Comparison of ENCODE assay signal across 8 mouse cellular contexts in genomic region chr10:80406684-80407501, GRCm38 (mm10). TPM values are rescaled to one million over a fixed set of nuclear protein-coding genes. Genes with fewer than 3 reads are reported as not detected.
A peak's percentile ranks its signal among the peaks of the same experiment; 100 is the strongest.
DNase-seq lines count a peak whose midpoint lies in the region; ATAC-seq and TF ChIP-seq lines count a peak whose summit lies in the region.

TSS of gene Uqcr11 (minus strand) at chr10:80406830.

- TF ChIP-seq RAD21 in MEL (IDR thresholded peaks at IDR 0.05; ENCODE audit: low read depth, low read length): no peak

- peak within 1 kb of the TSS; percentile 95 for H3K27ac ChIP-seq in MEL (ENCODE audit: control insufficient read depth, low read depth, low read length)
- peak within 1 kb of the TSS; percentile 75 for H3K27ac ChIP-seq in cerebellum, adult 2 months (ENCODE audit: insufficient read depth, low read length)
- peak within 1 kb of the TSS; percentile 84 for H3K27ac ChIP-seq in lung, embryonic 16.5 days (ENCODE audit: low read length)

- H3K9me3 ChIP-seq in MEL (replicated peaks; ENCODE audit: insufficient read depth, low read length): no peaks in the 10 kb centered on the region
- H3K9me3 ChIP-seq in lung, embryonic 16.5 days (ENCODE audit: control insufficient read depth, low read length): 0 out of 2 replicates have a peak, but pooled peaks cover 3% of the 10 kb centered on the region

- 2% methylated on average over 27 of the region's 27 CpGs for WGBS in cerebellum, adult 2 months
- 1% methylated on average over 27 of the region's 27 CpGs for WGBS in lung, embryonic 16.5 days

- H3K27me3 ChIP-seq in MEL (ENCODE audit: control insufficient read depth in 1 of 2, insufficient read depth in 2 of 2, low read length in 2 of 2): no peaks in the 10 kb centered on the region
- H3K27me3 ChIP-seq in cerebellum, adult 2 months (ENCODE audit: control insufficient read depth, insufficient read depth, low read length): no peaks in the 10 kb centered on the region
- H3K27me3 ChIP-seq in lung, embryonic 16.5 days (ENCODE audit: control insufficient read depth, insufficient read depth, low read depth, low read length): no peaks in the 10 kb centered on the region

- no peak for TF ChIP-seq CTCF in MEL (IDR thresholded peaks at IDR 0.05 in 2 of 3, conservative IDR thresholded peaks at IDR 0.05 in 1 of 3; ENCODE audit: control insufficient read depth in 1 of 3, insufficient read depth in 1 of 3, low read depth in 2 of 3, low read length in 3 of 3, poor library complexity in 1 of 3, severe bottlenecking in 1 of 3)
- no peak for TF ChIP-seq CTCF in cerebellum, adult 2 months (IDR thresholded peaks at IDR 0.05; ENCODE audit: borderline replicate concordance, insufficient read depth, low read depth, low read length)

- peaks cover 2 to 24% of the 10 kb centered on the region in 2 experiments; a peak in 3 of 4 replicates for H3K4me1 ChIP-seq in MEL (ENCODE audit: control insufficient read depth in 1 of 2, insufficient read depth in 2 of 2, low read length in 2 of 2)
- H3K4me1 ChIP-seq in cerebellum, adult 2 months (ENCODE audit: control insufficient read depth, insufficient read depth, low read length): peaks cover 28% of the 10 kb centered on the region
- H3K4me1 ChIP-seq in lung, embryonic 16.5 days (replicated peaks; ENCODE audit: control insufficient read depth, insufficient read depth, low read length): peaks cover 17% of the 10 kb centered on the region

- ATAC-seq in hematopoietic stem cell, adult 5-6 weeks (replicated peaks in 1 of 2; ENCODE audit: insufficient read depth in 1 of 2, low FRiP score in 2 of 2, low TSS enrichment in 1 of 2, low read depth in 1 of 2, poor library complexity in 2 of 2, severe bottlenecking in 2 of 2): peak; percentile 85 to 91
- ATAC-seq in lung, embryonic 16.5 days (ENCODE audit: low read depth): peak; percentile 86

- peak within 1 kb of the TSS; percentile 71 for H3K4me2 ChIP-seq in lung, embryonic 16.5 days (ENCODE audit: low read depth, low read length)

- peak within 1 kb of the TSS; percentile 85 to 89 for H3K4me3 ChIP-seq in MEL (ENCODE audit: control insufficient read depth in 1 of 2, insufficient read depth in 1 of 2, low read depth in 2 of 2, low read length in 2 of 2)
- peak within 1 kb of the TSS; percentile 96 for H3K4me3 ChIP-seq in cerebellum, adult 2 months (replicated peaks; ENCODE audit: insufficient read depth, low read depth, low read length)
- peak within 1 kb of the TSS; percentile 72 for H3K4me3 ChIP-seq in lung, embryonic 16.5 days (ENCODE audit: low read length)

- peaks cover 3 to 7% of the 10 kb centered on the region in 2 experiments; a peak in 3 of 4 replicates for H3K36me3 ChIP-seq in MEL (ENCODE audit: control insufficient read depth in 1 of 2, insufficient read depth in 2 of 2, low read length in 2 of 2)
- peaks cover 42% of the 10 kb centered on the region for H3K36me3 ChIP-seq in lung, embryonic 16.5 days (ENCODE audit: control insufficient read depth, insufficient read depth, low read length)

- H3K9ac ChIP-seq in MEL (ENCODE audit: control insufficient read depth, low read depth, low read length, poor library complexity, severe bottlenecking): peak within 1 kb of the TSS; percentile 88
- peak within 1 kb of the TSS; percentile 87 for H3K9ac ChIP-seq in lung, embryonic 16.5 days (ENCODE audit: low read length)

- DNase-seq in MEL (ENCODE audit: low read depth, low spot score): peak; percentile 95
- DNase-seq in cerebellum, adult 2 months: peak; percentile 94
- peak; percentile 93 for DNase-seq in forelimb bud, embryonic 11.5 days (ENCODE audit: low read depth, low spot score)
- peak; percentile 76 for DNase-seq in layer of hippocampus, adult 9-10 months (ENCODE audit: low spot score)
- DNase-seq in ovary, postnatal 10 days (ENCODE audit: low spot score): peak; percentile 70
- peak; percentile 87 for DNase-seq in thymus, postnatal 10 days (ENCODE audit: low spot score in 2 of 2)

- TF ChIP-seq POLR2A in MEL (IDR thresholded peaks at IDR 0.05; ENCODE audit: control insufficient read depth in 1 of 2, insufficient read depth in 1 of 2, low read depth in 1 of 2, low read length in 2 of 2, poor library complexity in 1 of 2): peak; percentile 84 to 98
- TF ChIP-seq POLR2A in cerebellum, adult 2 months (IDR thresholded peaks at IDR 0.05; ENCODE audit: borderline replicate concordance, insufficient read depth, low read length): peak; percentile 97

- peaks cover 30% of the 10 kb centered on the region for H3K79me2 ChIP-seq in MEL (ENCODE audit: control insufficient read depth, insufficient read depth, low read length, poor library complexity)

- TF ChIP-seq EP300 in MEL (IDR thresholded peaks at IDR 0.05; ENCODE audit: low read depth in 1 of 2, low read length in 2 of 2): no peak

TF ChIP-seq in MEL, 35 proteins besides CTCF, POLR2A, EP300 and RAD21:
- TF ChIP-seq TAL1 (IDR thresholded peaks at IDR 0.05; ENCODE audit: low read length) (no peak), ELF1 (IDR thresholded peaks at IDR 0.05; ENCODE audit: low read depth, low read length) (peak; percentile 87), TBP (IDR thresholded peaks at IDR 0.05; ENCODE audit: low read depth, low read length) (peak; percentile 93), GABPA (IDR thresholded peaks at IDR 0.05; ENCODE audit: low read depth, low read length) (no peak), RCOR1 (IDR thresholded peaks at IDR 0.05; ENCODE audit: low read depth, low read length) (no peak), POLR2AphosphoS2 (IDR thresholded peaks at IDR 0.05; ENCODE audit: low read length) (peak; percentile 90), GATA1 (IDR thresholded peaks at IDR 0.05; ENCODE audit: low read depth, low read length) (no peak), MYC (IDR thresholded peaks at IDR 0.05; ENCODE audit: low read depth, low read length) (peak; percentile 58; the same call in 1 of the 2 replicates), MAFK (IDR thresholded peaks at IDR 0.05; ENCODE audit: borderline replicate concordance, low read depth, low read length) (no peak), POLR2AphosphoS5 (IDR thresholded peaks at IDR 0.05; ENCODE audit: borderline replicate concordance, low read depth, low read length) (no peak), E2F4 (IDR thresholded peaks at IDR 0.05; ENCODE audit: borderline replicate concordance, low read depth, low read length) (no peak), USF1 (IDR thresholded peaks at IDR 0.05; ENCODE audit: low read depth, low read length) (no peak), ZMIZ1 (IDR thresholded peaks at IDR 0.05; ENCODE audit: low read depth, low read length) (peak; percentile 90), KAT2A (conservative IDR thresholded peaks at IDR 0.05; ENCODE audit: low read depth, low read length) (no peak; the same call in 1 of the 2 replicates), NELFE (IDR thresholded peaks at IDR 0.05; ENCODE audit: low read depth, low read length) (peak; percentile 98), MAX (IDR thresholded peaks at IDR 0.05; ENCODE audit: low read length) (0 out of 2 replicates have a peak, but pooled peaks have one; percentile 13), MEF2A (IDR thresholded peaks at IDR 0.05; ENCODE audit: extremely low read depth, insufficient replicate concordance, low read depth, low read length, poor library complexity, severe bottlenecking) (no peak), BHLHE40 (IDR thresholded peaks at IDR 0.05; ENCODE audit: borderline replicate concordance, low read depth, low read length) (no peak), ZKSCAN1 (IDR thresholded peaks at IDR 0.05; ENCODE audit: low read depth, low read length) (no peak), MXI1 (IDR thresholded peaks at IDR 0.05; ENCODE audit: low read depth, low read length) (peak; percentile 75), SMC3 (IDR thresholded peaks at IDR 0.05; ENCODE audit: low read depth, low read length) (no peak), NRF1 (IDR thresholded peaks at IDR 0.05; ENCODE audit: insufficient read depth, low read depth, low read length, poor library complexity, severe bottlenecking) (peak; percentile 85), ZNF384 (IDR thresholded peaks at IDR 0.05; ENCODE audit: low read depth, low read length) (no peak), MYB (IDR thresholded peaks at IDR 0.05; ENCODE audit: low read depth, low read length) (no peak), CHD2 (IDR thresholded peaks at IDR 0.05; ENCODE audit: low read length) (no peak), SIN3A (IDR thresholded peaks at IDR 0.05; ENCODE audit: low read length) (peak; percentile 81), ETS1 (IDR thresholded peaks at IDR 0.05; ENCODE audit: low read depth, low read length) (no peak), USF2 (IDR thresholded peaks at IDR 0.05; ENCODE audit: borderline replicate concordance in 1 of 2, insufficient read depth in 1 of 2, low read depth in 1 of 2, low read length in 2 of 2) (no peak), UBTF (IDR thresholded peaks at IDR 0.05; ENCODE audit: borderline replicate concordance, insufficient read depth, low read depth, low read length) (no peak), CHD1 (IDR thresholded peaks at IDR 0.05; ENCODE audit: low read depth, low read length) (0 out of 2 replicates have a peak, but pooled peaks have one; percentile 85), ZC3H11A (IDR thresholded peaks at IDR 0.05; ENCODE audit: low read depth, low read length) (no peak), HCFC1 (IDR thresholded peaks at IDR 0.05; ENCODE audit: low read depth, low read length) (peak; percentile 88), JUND (IDR thresholded peaks at IDR 0.05; ENCODE audit: low read depth, low read length) (no peak), TCF12 (IDR thresholded peaks at IDR 0.05; ENCODE audit: low read depth, low read length) (peak; percentile 57), MAZ (IDR thresholded peaks at IDR 0.05; ENCODE audit: low read depth, low read length) (no peak)

RNA-seq across cellular contexts. Expression of gene Uqcr11, which starts in this region (rescaled TPM):
- 879 and 935 TPM in 2 replicates for total RNA-seq in MEL (2012; rRNA removed)
- 100 to 1,000 TPM in 1 of 2 experiments, not detected in 1; 481 TPM for polyA plus RNA-seq in MEL (2012; ENCODE audit: insufficient read depth in 1 of 2, insufficient read length in 2 of 2, low read depth in 1 of 2, low replicate concordance in 2 of 2, missing spikeins in 1 of 2)
- 1,410 and 1,545 TPM in 2 replicates for polyA plus RNA-seq in cerebellum, adult 2 months (2012; rRNA removed)
- total RNA-seq in hematopoietic stem cell, adult 5-6 weeks (2017): 94.4 and 127 TPM in 2 replicates
- polyA plus RNA-seq in lung, embryonic 16.5 days (2015; fragmentation: Nextera tagmentation; extraction: Ambion mirVana): 618 and 673 TPM in 2 replicates

Comparison
In these comparisons a context has a peak if more than half of its experiments do, and no peak if none do; other contexts are left out.
1. Peak in every context shown above with its lines: DNase-seq, ATAC-seq, H3K4me3 ChIP-seq and H3K27ac ChIP-seq.